Mouse (Mus musculus) heart, embryonic 15.5 days (tissue): ENCODE data around the gene Zfp385a. TPM values are rescaled to one million over a fixed set of nuclear protein-coding genes. Genes with fewer than 3 reads are reported as not detected.

Experiments
- microRNA counts: library from miRNA; unstranded; fragments of <30 nt; microRNA quantifications from one replicate; lab custom pipeline; 2016
- microRNA-seq: library from miRNA; unstranded; fragments of <30 nt; microRNA quantifications from one replicate; pipeline ENCODE4, GENCODE M21; 2016
- polyA plus RNA-seq: library from polyadenylated mRNA; unstranded; fragments of >200 nt; fragmentation: Nextera tagmentation; extraction: Ambion mirVana; gene quantifications from 2 replicates; pipeline ENCODE4 v1.2.1, GENCODE M21; 2015

Gene Zfp385a
- polyA plus RNA-seq, 1 experiment from 2014 or later, result 5.9 TPM

MicroRNAs within 50 kb of the gene (microRNA counts, 519-probe panel; counts per million panel counts)
- 3,116 counts per million, percentile 74 among the panel's probes with 10 or more counts for microRNA mmu-miR-148b (lab: Ali Mortazavi, UCI)

Small RNAs within 50 kb of the gene (microRNA-seq; reads per million reads assigned to microRNA genes)
- gene Mir148b (157 reads per million, percentile 57 among the genes with 10 or more reads in this experiment), gene Mir6963 (0.63 reads per million)

Other genes with a start within 250 kb of the Zfp385a start
- 14.1 and 16.8 TPM in 2 replicates for gene Smug1, start 173.0 kb downstream of the Zfp385a start, polyA plus RNA-seq
- gene Cbx5, start 100.3 kb downstream of the Zfp385a start, polyA plus RNA-seq, result 80.0 and 84.2 TPM in 2 replicates
- 367 and 376 TPM in 2 replicates for gene Hnrnpa1, start 99.7 kb downstream of the Zfp385a start, polyA plus RNA-seq
- gene Nfe2, start 81.7 kb downstream of the Zfp385a start, polyA plus RNA-seq, result 1.9 and 5.0 TPM in 2 replicates
- gene Copz1, start 67.4 kb downstream of the Zfp385a start, polyA plus RNA-seq, result 145 and 168 TPM in 2 replicates
- gene Gpr84, start 29.5 kb downstream of the Zfp385a start, polyA plus RNA-seq, result 0.11 and 0.25 TPM in 2 replicates
- 62.4 and 70.8 TPM in 2 replicates for gene Itga5, start 26.7 kb upstream of the Zfp385a start, polyA plus RNA-seq
- 28.5 and 32.6 TPM in 2 replicates for gene Gtsf1, start 90.4 kb upstream of the Zfp385a start, polyA plus RNA-seq
- not detected in 2 replicates for gene Gtsf2, start 108.4 kb upstream of the Zfp385a start, polyA plus RNA-seq
- 2.1 and 5.8 TPM in 2 replicates for gene Nckap1l, start 113.7 kb upstream of the Zfp385a start, polyA plus RNA-seq
- 2.1 and 3.5 TPM in 2 replicates for gene Pde1b, start 162.9 kb upstream of the Zfp385a start, polyA plus RNA-seq
- 55.3 and 62.0 TPM in 2 replicates for gene Ppp1r1a, start 197.9 kb upstream of the Zfp385a start, polyA plus RNA-seq
- gene Glycam1, start 225.0 kb upstream of the Zfp385a start, polyA plus RNA-seq, result not detected in 2 replicates